Mouse (Mus musculus) T-cell, adult 2 months (primary cell): Measurements from ENCODE around the gene Unc13a.
"Not testable (repeated sequence)": the region's sequence is repeated elsewhere in the genome, so short reads cannot be mapped to it uniquely, and the experiment has no call there.

Experiments
- DNase-seq: peaks from one replicate; pipeline ENCODE4 v3.0.0; 2022; ENCODE audit warnings: low spot score

Gene Unc13a

DNA sequence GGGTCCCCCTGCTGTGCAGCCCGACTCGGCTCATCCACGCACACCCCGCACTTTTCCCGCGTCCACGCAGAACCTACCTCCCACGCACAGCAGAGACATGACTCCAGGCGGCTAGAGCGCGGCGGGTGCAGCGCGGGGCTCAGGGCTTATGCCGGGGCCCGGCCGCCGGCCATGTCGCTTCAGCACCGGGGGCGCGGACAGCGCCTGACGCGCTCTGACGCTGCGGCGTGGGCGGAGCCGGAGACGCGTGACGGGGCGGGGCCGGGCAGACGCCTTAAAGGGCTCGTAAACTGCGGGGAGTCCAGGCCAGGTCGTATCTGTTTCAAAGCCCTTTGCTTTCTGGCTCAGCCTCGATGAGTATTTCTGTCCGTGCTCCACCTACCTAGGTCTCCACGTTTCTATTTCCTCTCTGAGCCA is at the start of gene Unc13a:
Gene Unc13a (minus strand): TSS at position 209 of the 417 bp plus-strand sequence.
- peak; percentile 87 for DNase-seq

DNA sequence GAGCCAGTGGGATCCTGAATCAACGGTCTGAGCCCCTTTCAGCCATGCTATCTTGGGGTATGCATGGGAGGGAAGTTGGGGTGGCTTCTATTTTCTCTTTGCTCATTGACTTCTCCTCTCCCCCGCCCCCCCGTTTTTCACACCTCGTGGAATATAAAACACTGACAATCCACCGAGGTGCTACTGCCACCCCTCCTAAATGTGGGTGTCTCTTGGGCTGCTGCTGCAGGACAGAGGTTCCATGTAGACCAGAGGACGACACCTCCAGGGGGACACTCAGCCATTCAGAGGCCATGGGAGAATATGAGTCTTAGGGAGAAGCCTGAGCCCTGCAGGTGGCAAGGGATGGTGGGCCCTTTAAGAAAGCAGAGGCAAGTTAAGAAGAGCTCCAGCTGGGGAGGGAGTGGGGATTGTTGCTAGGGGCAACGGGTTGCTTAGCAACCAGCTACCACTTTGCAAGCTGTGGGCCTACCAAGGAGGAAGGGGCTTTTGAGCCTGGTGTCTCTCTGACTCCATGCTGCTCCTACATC is 48.4 kb upstream of the Unc13a start:
- DNase-seq: no peak

DNA sequence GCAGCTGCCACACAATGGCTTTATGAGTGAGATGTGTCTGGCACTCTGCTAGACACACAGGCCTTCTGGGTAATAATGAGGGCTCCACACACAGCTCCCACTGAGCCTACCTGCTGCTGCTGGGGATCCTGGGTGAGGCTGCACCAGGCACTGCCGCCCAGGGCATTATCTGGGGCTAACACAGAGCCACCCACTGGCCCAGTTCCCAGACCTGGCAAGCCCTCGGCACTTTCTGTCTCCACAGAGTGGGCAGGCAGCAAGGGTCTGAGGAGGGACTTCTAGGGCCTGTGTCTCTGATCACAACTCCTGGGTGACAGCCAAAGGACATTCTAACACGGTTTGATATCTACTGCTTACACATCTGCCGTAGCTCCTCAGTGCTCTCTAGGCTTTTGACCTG is 47.7 kb upstream of the Unc13a start:
- DNase-seq: no peak

DNA sequence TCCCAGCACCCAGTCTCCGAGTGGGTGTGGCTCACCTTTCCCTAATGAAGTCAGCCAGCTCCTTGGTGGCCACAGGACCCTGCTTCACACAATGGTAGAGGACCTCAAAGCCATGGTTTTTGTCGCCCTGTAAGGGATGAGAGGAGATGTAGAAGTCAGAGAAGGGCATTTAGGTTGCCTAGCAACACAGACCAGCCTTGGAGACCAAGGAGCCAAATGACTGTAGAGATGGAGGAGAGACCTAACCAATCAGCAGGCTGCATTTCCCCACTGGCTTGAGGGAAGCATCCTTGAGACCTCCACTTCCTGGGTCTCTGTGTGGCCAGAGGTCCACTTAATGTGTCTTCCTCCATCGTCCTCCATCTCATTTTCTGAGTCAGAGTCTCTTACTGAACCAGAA is 46.7 kb upstream of the Unc13a start:
- no peak for DNase-seq

DNA sequence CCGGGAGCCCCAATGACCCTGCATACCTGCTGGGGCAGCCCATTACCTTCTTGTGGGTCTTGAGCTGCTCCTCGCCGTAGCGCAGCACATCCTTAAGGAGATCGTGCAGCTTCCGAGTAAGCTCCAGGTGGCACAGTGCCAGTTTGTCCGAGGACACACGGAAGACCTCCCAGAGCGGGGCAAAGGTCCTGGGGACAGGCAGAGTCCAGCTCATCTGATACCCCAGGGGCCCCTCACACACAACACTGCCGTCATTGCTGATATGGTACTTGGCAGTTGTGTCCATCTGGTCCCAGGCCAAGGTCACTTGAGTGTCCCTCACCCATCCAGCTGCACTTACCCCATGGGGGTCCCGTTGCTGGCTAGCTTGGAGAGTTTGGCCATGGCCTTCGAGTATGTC is 45.5 kb upstream of the Unc13a start:
- DNase-seq: no peak

DNA sequence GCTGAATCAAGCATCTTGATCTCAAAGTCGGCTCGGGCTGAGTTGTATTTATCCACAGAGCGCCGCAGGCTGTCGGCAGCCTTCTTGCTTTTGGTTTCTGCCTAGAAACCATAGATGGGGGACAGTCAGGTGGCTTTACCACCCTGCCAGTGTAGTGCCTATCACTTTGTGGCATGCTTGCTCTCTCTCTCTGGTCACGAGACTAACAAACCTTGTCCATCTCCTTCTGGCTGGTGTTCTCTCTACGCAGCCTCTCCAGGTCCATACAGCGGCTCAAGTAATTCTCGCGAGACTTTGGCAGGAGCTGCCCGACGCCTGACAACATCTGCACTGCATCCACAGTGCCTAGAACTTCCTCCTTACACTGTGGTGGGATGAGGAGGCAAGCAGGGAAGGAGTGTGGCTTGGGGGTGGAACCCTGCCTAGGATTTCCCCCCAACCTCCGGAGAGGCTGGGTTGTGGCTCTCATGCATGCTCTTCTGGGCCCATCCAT is 45.0 kb upstream of the Unc13a start:
- DNase-seq: no peak

DNA sequence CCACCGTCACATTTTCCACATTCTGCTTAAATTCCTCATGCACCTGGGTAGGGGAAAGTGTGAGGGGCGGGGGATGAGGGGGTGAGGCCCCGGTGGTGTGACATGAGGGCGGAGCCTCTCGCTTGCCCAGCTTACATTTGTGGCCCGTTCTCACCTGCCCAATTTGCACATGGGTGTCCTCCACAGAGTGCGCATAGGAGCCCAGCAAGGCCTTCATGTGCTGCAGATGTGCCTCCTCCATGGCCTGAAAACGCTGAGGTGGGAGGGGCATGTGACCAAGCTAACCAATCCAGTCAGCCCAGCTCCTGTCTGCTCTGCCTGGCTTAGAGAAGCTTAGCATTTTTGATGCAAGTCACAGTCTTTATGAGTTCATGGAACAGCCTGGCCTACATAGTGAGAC is 44.0 kb upstream of the Unc13a start:
- DNase-seq: no peak

DNA sequence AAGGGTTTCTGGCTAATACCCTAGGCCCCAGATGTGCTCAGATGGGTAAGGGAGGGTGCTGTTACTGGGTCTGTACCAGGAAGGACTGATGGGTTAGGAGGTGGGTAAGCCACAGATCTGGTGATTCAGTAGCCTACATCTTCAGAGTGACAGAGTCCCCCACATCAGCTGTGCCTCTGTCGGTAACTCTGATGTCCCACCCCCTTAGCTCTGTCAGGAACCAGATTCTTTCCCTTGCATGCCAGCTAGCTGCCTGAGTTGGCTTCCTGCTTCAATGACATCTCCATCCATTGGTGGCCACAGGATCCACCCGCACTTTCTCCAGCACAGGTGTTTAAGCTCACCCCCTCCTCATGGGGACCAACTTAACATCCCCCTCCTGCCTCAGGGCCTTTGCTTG is 40.0 kb upstream of the Unc13a start:
- no peak for DNase-seq

DNA sequence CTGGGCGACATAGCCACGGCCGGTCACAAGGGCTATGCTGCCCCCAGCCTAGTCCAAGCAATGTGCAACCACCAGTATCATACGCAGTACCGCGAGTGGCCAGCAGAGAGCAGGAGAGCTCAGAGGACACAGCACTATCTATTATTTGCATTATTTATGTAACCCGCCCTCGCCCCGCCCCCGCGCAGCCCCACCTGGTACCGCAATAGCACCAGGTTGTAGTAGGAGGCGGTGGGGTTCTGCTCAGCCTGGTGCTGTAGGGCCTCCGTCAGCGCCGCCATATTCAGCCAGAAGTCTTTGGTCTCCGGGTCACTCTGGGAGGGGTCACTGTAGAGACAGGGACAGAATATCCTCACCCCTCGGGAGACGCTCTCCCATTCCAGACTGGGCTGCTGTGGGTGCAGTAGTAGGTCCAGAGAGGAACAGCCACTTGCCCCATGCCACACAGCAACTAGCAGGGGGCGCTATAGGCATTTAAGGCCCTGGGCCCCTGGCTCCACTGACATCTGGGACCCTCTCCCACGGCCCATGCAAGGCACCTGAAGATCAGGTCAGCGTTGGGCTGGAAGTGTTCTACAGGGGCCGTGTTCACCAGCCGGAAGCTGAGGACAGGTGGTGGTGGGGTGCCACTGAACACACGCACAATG is 38.4 kb upstream of the Unc13a start:
- peak; percentile 55 for DNase-seq

DNA sequence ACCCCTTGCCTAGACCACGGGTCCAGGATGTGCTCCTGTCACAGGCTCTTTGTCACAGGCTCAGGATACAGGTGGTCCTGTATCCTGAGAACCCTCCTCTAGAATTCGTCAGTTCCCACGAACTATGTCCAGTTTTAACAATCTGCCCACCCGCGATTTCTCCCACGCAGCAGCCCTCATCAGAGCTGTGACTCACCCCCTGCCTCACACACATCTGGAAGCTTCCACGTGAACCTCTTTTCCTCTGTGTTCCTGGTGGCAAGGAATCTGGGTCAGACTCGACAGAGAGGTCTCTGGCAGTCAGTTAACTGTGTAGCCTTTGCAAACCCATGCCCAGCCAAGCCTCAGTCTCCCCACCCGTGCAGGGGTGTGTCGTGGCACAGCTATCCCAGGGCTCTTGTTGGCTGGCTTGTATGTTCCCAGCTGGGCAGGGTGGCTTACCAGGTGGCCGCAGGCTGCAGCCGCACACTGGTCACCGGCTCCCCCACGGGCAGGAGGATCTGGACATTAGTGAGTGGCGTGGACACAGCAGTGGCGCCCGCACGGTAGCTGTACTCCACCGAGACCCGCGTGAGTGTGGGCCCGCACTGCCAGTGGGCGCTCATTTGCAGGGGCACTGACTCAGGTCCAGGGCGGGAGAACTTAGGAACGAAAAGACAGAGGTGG is 37.7 kb upstream of the Unc13a start:
- DNase-seq: no peak

DNA sequence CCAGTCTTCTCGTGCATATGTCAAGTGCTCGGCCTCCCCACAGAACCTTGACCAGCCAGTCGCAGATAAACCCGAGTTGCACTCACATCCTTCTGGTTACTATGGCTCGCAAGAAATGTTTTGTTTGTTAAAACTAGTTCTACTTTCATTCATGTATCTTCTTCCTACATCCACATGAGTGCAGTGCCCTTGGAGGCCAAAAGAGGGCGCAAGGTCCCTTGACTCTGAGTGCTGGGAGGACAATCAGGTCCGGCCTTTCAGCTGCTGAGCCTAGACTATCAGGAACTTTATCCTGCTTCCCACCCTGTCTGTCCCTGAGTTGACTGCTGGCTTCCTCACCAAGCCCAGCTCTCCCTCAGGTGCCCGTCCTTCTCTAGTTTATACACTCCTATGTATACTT is 36.3 kb upstream of the Unc13a start:
- DNase-seq: peak; percentile 65

DNA sequence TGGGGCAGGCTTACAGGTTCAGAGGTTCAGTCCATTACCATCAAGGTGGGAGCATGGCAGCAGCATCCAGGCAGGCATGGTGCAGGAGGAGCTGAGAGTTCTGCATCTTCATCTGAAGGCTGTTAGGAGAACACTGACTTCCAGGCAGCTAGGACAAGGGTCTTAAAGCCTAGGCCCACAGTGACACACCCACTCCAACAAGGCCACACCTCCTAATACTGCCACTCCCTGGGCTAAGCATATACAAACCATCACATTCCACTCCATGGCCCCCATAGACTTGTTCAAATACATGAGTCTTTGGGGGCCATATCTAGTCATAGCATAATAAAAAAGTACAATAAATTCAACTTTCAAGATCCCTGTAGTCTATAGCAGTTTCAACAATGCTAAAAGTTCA is 31.8 kb upstream of the Unc13a start:
- not testable (repeated sequence) for DNase-seq

DNA sequence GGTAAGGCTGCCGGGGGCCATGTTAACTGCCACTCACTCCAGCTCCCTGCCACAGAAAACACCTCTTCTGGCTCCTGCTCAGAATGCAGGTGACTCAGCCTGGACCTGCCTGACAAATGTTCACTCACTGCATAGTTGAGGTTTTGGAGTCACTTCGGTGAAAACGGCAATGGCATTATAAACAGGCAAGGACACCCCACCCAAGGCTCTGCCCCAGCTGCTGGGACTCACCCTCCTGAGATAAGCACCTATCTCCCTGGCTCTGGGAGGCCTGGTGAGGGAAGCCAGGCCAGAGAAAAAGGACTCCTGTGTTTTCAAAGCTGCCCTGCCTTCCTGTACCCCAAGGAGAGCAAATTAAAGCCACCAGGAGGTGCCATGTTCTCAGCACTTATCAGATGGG is 31.4 kb upstream of the Unc13a start:
- no peak for DNase-seq

DNA sequence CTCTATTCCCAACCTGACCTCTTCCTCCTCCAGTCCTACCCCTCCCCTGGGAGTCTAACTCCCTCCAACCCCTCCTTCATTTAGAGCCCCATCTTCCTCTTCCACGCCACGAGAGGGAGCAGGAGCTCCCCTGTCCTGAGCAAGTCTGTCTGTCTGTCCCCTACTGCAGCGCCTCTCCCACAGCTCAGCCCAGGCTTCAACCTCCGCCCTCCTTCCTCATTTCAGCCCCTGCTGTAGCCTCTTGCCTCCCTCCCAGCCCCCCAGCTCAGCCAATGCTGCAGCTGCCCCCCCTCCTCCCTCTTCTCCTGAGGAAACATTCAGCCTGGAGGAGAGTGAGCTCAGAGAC is 30.5 kb upstream of the Unc13a start:
- DNase-seq: peak; percentile 20

DNA sequence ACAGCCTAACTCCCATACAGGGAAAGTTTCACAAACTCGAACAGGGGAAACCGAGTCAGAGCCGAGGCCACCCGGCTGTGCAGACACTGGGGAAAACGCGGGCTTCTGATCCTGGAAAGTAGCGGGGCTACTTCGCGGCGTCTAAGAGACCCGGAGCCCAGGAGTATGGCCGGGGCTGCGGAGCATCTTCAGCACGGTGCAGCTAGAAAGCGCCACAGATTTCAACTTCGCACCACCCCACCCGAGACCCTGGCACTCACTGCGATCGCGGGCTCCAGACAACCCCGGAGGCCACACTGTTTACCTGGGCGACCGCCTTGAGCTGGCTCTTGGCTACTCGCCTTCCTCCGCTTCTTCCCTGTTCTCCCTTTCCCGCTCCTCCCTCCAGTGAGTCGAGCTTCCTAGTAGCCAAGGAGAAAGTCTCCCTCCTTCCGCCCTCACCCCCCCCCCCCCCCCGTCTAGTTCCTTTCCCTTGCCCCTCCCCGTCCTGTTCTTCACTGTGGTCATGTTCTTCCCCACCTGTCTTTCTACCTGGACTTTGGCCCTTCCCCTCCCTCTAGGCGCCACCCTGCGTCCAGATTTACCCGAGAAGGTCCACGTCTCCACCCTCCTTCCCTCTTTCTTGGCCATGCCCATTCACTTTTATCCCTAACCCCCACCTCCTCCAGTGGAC is 30.0 kb upstream of the Unc13a start, which contains the start of gene B3gnt3:
Gene B3gnt3 (minus strand): TSS at position 376 of the 673 bp plus-strand sequence.
- DNase-seq: no peak

DNA sequence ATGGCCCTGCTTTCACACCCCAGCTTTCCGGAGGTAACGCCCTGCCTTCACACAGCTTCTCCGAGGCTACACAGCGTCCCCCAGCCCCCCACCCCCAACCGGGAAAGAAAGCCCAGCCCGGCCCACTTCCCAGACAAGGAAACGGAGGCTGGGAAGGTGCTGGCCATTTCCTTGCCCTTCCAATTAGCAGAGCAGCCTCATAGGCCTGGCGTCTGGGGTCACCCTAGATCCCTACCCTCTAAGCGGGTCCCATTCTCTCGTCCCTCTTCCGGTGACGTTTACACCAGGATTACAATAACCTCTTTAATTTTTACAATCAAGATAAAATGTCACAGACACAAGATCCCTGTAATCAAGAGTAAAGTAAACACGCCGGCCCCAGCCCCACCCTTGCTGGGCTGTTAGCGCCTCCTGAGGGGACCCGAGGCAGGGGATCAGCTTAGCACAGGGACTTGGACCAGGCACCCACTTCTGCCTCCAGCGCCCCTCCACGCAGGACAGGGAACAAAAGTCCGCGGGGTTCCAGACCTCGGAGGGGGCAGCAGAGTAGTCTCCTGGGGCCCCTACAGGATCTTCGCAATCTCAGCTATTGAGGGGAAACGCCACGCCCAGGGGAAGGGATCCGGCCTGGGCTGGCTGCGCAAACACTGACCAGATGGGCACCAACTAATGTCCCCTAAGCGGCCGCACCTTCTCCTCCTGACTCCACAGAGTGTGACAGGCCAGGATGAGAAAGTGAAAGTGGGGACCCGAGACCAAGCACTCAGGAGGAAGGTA is 29.1 kb upstream of the Unc13a start:
- no peak for DNase-seq

DNA sequence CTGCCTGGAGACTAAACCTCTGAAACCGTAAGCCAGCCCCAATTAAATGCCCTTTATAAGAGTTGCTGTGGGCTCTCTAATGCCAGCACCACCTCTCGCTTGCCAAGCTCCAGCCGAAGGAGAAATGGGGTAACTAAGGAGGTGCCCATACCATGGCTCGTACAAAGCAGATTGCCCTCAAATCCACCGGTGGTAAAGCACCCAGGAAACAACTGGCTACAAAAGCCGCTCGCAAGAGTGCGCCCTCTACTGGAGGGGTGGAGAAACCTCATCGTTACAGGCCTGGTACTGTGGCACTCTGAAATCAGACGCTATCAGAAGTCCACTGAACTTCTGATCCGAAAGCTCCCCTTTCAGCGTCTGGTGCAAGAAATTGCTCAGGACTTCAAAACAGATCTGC is 23.9 kb upstream of the Unc13a start:
- peak; percentile 23 for DNase-seq

DNA sequence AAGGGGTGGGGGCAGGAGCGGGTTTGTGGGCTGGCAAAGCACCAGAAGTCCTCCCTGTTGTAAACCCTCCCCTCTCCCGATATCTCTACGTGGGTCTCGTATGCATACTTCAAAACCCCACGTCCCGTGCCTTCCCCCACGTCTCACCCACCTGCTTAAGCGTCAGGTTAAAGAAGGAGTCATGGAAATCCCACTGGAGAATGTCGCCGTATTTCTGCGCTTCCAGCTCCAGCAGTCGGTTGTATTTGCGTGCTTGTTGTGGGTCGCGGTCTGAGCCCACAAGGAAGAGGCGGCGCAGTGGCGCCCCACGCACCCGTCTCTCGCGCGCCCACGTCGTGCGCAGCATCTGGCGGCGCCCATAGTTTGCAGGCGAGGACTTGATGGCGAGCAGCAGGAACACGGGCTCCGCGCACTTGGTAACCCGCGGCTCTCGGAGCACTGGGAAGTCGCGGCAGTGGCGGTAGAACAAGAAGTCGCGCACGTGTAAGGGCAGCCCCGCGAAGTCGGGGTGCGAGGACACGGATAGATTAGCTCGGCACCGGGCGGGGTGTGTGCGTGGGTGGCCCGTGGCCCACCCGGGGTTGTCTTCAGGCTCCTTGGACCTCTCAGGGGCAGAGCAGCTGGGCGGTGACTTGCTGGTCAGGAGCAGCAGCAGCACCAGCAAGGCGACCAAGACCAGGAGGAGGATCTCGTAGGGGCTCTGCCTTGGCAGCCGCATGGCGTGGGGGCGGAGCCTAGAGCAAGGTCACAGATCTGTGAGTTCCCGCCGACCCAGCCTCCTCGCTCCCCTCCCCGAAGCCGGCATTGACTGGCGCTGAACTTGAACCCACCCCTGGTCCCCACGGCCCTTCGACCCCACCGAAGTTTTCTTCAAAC is 21.8 kb upstream of the Unc13a start:
- DNase-seq: peak; percentile 29

DNA sequence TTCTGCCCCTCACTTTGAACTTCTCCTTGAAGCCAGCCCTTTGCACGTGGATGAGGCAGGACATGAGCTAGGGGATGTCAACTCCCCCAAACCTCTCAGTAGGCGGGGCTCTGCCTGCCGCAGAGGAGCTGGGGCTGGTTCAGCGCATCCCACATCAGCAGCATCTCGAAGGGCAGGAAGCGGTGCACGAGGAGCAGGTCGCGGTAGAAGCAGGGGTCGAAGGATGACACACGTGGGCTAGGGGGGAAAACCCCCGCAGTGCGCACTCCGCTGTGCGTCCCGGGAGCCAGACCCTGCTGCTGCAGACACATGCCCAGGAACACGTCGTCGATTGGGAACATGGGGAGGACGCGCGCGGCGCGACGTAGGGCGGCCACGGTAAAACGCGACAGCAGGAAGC is 21.0 kb upstream of the Unc13a start:
- DNase-seq: peak; percentile 83

DNA sequence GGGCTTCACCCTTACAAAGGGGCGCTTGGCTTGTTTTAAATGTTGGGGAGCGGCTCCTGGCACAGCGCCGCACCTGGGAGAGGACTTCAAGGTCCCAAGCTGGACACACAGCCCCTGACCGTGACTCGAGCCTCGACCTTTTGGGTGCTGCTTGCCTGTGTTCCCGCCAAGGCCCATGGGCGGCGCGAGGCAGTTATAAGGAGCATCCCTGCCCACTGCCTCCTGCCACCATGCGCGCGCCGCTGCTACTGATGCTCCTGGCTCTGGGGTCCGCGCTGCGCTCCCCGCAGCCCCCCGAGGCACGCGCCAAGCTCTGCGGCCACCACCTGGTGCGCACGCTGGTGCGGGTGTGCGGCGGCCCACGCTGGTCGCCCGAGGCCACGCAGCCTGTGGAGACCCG is 17.5 kb upstream of the Unc13a start, which contains the start of gene Insl3:
Gene Insl3 (plus strand): TSS at position 187 of the 400 bp plus-strand sequence.
- no peak for DNase-seq

DNA sequence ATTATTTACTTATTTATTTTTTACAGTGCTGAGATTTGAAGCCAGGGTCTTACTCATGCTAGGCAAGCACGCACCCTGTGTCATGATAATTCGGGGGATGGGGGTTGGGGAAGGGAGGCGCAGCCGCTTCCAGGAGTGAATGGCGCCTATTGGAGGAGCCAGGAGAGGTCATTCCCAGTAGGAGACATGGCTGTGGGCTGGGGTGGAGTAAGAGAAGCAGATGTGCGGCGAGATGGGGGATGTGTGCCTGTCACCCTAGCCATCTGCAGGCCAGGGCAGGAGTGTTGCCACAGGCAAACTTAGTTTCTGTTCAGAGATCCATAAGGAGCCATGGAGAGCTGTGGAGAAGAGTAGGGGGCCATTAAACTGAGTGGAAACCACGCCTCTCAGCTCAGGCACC is 16.1 kb upstream of the Unc13a start:
- DNase-seq: no peak
